ENCODE assay signal across 20 mouse cellular contexts in the genomic region with DNA sequence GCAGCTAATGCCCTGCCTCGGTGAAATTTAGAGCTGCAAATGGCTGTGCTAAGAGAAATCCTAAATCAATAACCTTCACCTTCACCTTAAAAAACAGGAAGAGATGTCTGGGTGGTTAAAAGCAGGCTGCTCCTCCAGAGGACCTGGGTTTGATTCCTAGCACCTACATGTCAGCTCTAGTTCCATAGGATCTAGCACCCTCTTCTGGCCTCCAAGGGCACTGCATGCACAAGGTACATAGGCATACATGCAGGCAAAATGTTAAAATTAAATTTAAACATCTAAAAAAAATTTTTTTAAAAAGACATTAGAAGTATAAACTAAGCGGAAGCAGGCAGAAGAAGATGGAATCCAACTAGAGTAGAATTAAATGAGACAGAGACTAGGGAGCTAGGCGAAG. TPM values are rescaled to one million over a fixed set of nuclear protein-coding genes. Genes with fewer than 3 reads are reported as not detected.
A peak's percentile ranks its signal among the peaks of the same experiment; 100 is the strongest.
DNase-seq lines count a peak whose midpoint lies in the region; ATAC-seq and TF ChIP-seq lines count a peak whose summit lies in the region.
"Had no signal": no experiment of that assay in that cellular context is flagged by ENCODE, and none has a peak within 500 bp of the region (broad histone marks: within the 10 kb centered on the region; RNA-seq: fewer than 3 reads in every experiment).

No protein-coding gene starts in this region.

- H3K27ac ChIP-seq in gastrocnemius, adult 2 months = no peak overlapping the region
- H3K27ac ChIP-seq in liver, embryonic 14.5 days = no peak overlapping the region
- no peak overlapping the region for H3K27ac ChIP-seq in liver, embryonic 11.5 days (ENCODE audit: low read depth, low read length)
- H3K27ac ChIP-seq: hindbrain, embryonic 15.5 days; midbrain, embryonic 13.5 days had no signal

- no peak for ATAC-seq in liver, embryonic 14.5 days (ENCODE audit: insufficient read depth)
- no peak for ATAC-seq in liver, embryonic 11.5 days (replicated peaks; ENCODE audit: low FRiP score)
- ATAC-seq: forebrain, embryonic 14.5 days; midbrain, embryonic 13.5 days; Patski had no signal

- no peaks in the 10 kb centered on the region for H3K27me3 ChIP-seq in liver, embryonic 14.5 days (ENCODE audit: control insufficient read depth, insufficient read depth, low read length)
- no peaks in the 10 kb centered on the region for H3K27me3 ChIP-seq in liver, embryonic 11.5 days (replicated peaks; ENCODE audit: control insufficient read depth, insufficient read depth, low read length)
- no peaks in the 10 kb centered on the region for H3K27me3 ChIP-seq in E14TG2a.4 (ENCODE audit: insufficient read depth, low read length)
- H3K27me3 ChIP-seq: hindbrain, embryonic 15.5 days; midbrain, embryonic 13.5 days; Patski had no signal

- peak; percentile 24; the same call in 1 of the 2 replicates for TF ChIP-seq CTCF in gastrocnemius, adult 2 months (IDR thresholded peaks at IDR 0.05)
- TF ChIP-seq CTCF in liver, embryonic 14.5 days (IDR thresholded peaks at IDR 0.05; ENCODE audit: low read depth) = peak; percentile 55
- peak; percentile 80 for TF ChIP-seq CTCF in E14TG2a.4 (conservative IDR thresholded peaks at IDR 0.05; ENCODE audit: low read length)
- TF ChIP-seq CTCF in brain, embryonic 14.5 days (IDR thresholded peaks at IDR 0.05; ENCODE audit: borderline replicate concordance, extremely low read depth, insufficient read depth, insufficient read length) = peak; percentile 36; the same call in 1 of the 2 replicates

- no peaks in the 10 kb centered on the region for H3K4me1 ChIP-seq in liver, embryonic 14.5 days (replicated peaks; ENCODE audit: control insufficient read depth in 2 of 2, insufficient read depth in 2 of 2, low read length in 1 of 2)
- H3K4me1 ChIP-seq in liver, embryonic 11.5 days (replicated peaks; ENCODE audit: control insufficient read depth, insufficient read depth, low read length) = no peaks in the 10 kb centered on the region; the same call in 1 of the 2 replicates
- H3K4me1 ChIP-seq in E14TG2a.4 (replicated peaks; ENCODE audit: low read depth, low read length) = peaks cover 28% of the 10 kb centered on the region

- no peak overlapping the region for H3K9ac ChIP-seq in liver, embryonic 14.5 days (replicated peaks)
- H3K9ac ChIP-seq in liver, embryonic 11.5 days (ENCODE audit: low read depth, low read length) = no peak overlapping the region
- H3K9ac ChIP-seq: hindbrain, embryonic 15.5 days; midbrain, embryonic 13.5 days had no signal

- H3K4me3 ChIP-seq in gastrocnemius, adult 2 months = no peak overlapping the region
- no peak overlapping the region for H3K4me3 ChIP-seq in liver, embryonic 14.5 days (ENCODE audit: insufficient read depth in 1 of 2, low read depth in 2 of 2, low read length in 2 of 2)
- no peak overlapping the region for H3K4me3 ChIP-seq in liver, embryonic 11.5 days (ENCODE audit: low read depth, low read length)
- H3K4me3 ChIP-seq in E14TG2a.4 (replicated peaks; ENCODE audit: low read length) = no peak overlapping the region
- H3K4me3 ChIP-seq: hindbrain, embryonic 15.5 days; midbrain, embryonic 13.5 days had no signal

- TF ChIP-seq EP300 in liver, embryonic 14.5 days (IDR thresholded peaks at IDR 0.05; ENCODE audit: low read depth) = no peak

- intact Hi-C loops in gastrocnemius, adult 2 months (cut with DNase I) = no loop called here
- intact Hi-C loops in gastrocnemius, postnatal 14 days (cut with DNase I; ENCODE audit: low total_unique reads) = no loop called here
- intact Hi-C loops in heart, postnatal 36 days (cut with DNase I) = no loop called here

- no peak for DNase-seq in gastrocnemius, adult 2 months
- DNase-seq in gastrocnemius, postnatal 14 days = no peak
- no peak for DNase-seq in liver, embryonic 14.5 days (ENCODE audit: low read depth in 3 of 3, low spot score in 3 of 3)
- no peak for DNase-seq in liver, embryonic 11.5 days (ENCODE audit: low spot score)
- no peak for DNase-seq in brain, embryonic 14.5 days (ENCODE audit: low read depth)
- DNase-seq in heart, postnatal 36 days = no peak
- no peak for DNase-seq in c-Kit-positive CD71-positive TER-119-positive erythroid progenitor cells, embryonic 14.5 days (ENCODE audit: low spot score)
- DNase-seq: B cell, adult 2 months; cerebellum, adult 9-10 months; embryo, embryonic 11 days; heart, adult 18-20 months; heart, postnatal 10 days; kidney, adult 9 months; lung, postnatal 36 days; right cerebral cortex, adult 18-20 months had no signal

- no peaks in the 10 kb centered on the region for H3K36me3 ChIP-seq in liver, embryonic 14.5 days (replicated peaks; ENCODE audit: control insufficient read depth, insufficient read depth, low read depth)
- no peaks in the 10 kb centered on the region for H3K36me3 ChIP-seq in liver, embryonic 11.5 days (ENCODE audit: control insufficient read depth, insufficient read depth, low read length)
- H3K36me3 ChIP-seq in E14TG2a.4 (ENCODE audit: insufficient read depth, low read length) = peaks cover 8% of the 10 kb centered on the region

- no peak overlapping the region for H3K4me2 ChIP-seq in liver, embryonic 14.5 days (ENCODE audit: low read depth)
- H3K4me2 ChIP-seq in liver, embryonic 11.5 days = no peak overlapping the region
- H3K4me2 ChIP-seq: hindbrain, embryonic 15.5 days; midbrain, embryonic 13.5 days had no signal

- 76% methylated on average over 3 of the region's 3 CpGs for WGBS in liver, embryonic 14.5 days (ENCODE audit: insufficient replicate concordance)
- 90% methylated on average over 3 of the region's 3 CpGs for WGBS in liver, embryonic 11.5 days

- TF ChIP-seq POLR2A in brain, embryonic 14.5 days (IDR thresholded peaks at IDR 0.05; ENCODE audit: borderline replicate concordance, extremely low read depth, insufficient read depth, insufficient read length, poor library complexity, severe bottlenecking) = no peak

- no peaks in the 10 kb centered on the region for H3K9me3 ChIP-seq in liver, embryonic 14.5 days (ENCODE audit: control insufficient read depth, low read length)
- no peaks in the 10 kb centered on the region for H3K9me3 ChIP-seq in liver, embryonic 11.5 days (ENCODE audit: control insufficient read depth, low read length)
- H3K9me3 ChIP-seq in E14TG2a.4 (ENCODE audit: low read length) = no peaks in the 10 kb centered on the region
- H3K9me3 ChIP-seq: hindbrain, embryonic 15.5 days; midbrain, embryonic 13.5 days had no signal

RNA-seq across cellular contexts. Expression of gene Rad18, which starts 35.9 kb away (rescaled TPM):
- 1 to 10 TPM in 1 of 2 experiments, under 1 TPM in 1; 0.92 to 1.4 TPM for total RNA-seq in gastrocnemius, adult 2 months (2021)
- 1 to 10 TPM; 2.0 to 2.3 TPM for total RNA-seq in gastrocnemius, postnatal 14 days (2021)
- 7.2 and 8.3 TPM in 2 replicates for polyA plus RNA-seq in liver, embryonic 14.5 days (2012; rRNA removed)
- 22.4 and 26.0 TPM in 2 replicates for polyA plus RNA-seq in liver, embryonic 14.5 days (2014; fragmentation: Nextera tagmentation; extraction: Ambion mirVana)
- polyA plus RNA-seq in liver, embryonic 11.5 days (2014; fragmentation: Nextera tagmentation; extraction: Ambion mirVana) = 47.6 and 48.9 TPM in 2 replicates
- 5.1 and 5.6 TPM in 2 replicates for polyA plus RNA-seq in brain, embryonic 14.5 days (2012; rRNA removed)
- total RNA-seq in heart, postnatal 36 days (2021) = 1 to 10 TPM; 1.5 to 2.1 TPM

Comparison
In these comparisons a context has a peak if more than half of its experiments do, and no peak if none do; other contexts are left out.
1. CTCF ChIP-seq: peak in every context shown above with its lines; median percentile 80 in E14TG2a.4; 55 in liver, embryonic 14.5 days; 36 in brain, embryonic 14.5 days; 24 in gastrocnemius, adult 2 months.